Mouse (Mus musculus): ENCODE measurements around the gene Armh2. TPM values are rescaled to one million over a fixed set of nuclear protein-coding genes. Genes with fewer than 3 reads are reported as not detected.

Gene Armh2
- polyA plus RNA-seq, 1 experiment from 2014 or later: not detected

DNA sequence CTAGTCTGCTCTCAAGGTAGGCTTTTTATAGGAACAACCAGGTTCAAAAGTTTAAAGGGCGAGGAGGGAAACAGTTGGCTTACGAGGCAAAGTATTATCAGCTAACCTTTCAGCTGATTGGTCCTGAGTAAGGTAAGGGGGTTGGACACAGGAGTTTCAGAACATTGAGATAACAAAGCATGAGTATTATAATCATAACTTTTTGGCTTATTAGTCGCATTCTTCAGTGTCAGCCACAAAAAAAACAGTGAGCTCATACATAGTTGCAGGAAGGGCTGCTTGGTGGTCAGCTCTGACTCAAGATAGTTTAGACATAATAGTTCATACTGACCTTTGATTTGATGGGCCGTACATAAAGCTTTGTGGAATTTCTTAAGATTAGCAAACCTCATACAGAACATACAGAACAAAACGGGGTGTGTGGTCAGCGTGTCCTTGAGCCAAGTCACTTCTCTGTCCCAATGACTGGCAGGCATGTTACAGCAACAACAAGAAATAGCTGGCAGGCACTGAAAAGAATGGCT, 5.4 kb upstream of the Armh2 start:
- DNase-seq (ENCODE audit: low spot score) (no peak), ATAC-seq (ENCODE audit: low read depth) (no peak)
- WGBS: 82% methylated on average over 6 of the region's 6 CpGs
- Histone ChIP-seq H3K4me2 (ENCODE audit: low read depth, low read length) (no peak overlapping the region), H3K4me3 (ENCODE audit: low read depth, low read length) (no peak overlapping the region), H3K27me3 (replicated peaks; ENCODE audit: control insufficient read depth, insufficient read depth, low read length) (no peaks in the 10 kb centered on the region), H3K36me3 (ENCODE audit: control insufficient read depth, insufficient read depth, low read length) (no peaks in the 10 kb centered on the region), H3K27ac (replicated peaks; ENCODE audit: low read depth, low read length) (no peak overlapping the region), H3K4me1 (ENCODE audit: control insufficient read depth, insufficient read depth, low read length) (no peaks in the 10 kb centered on the region), H3K9ac (ENCODE audit: low read depth, low read length) (no peak overlapping the region), H3K9me3 (ENCODE audit: control insufficient read depth, low read length) (no peaks in the 10 kb centered on the region)

DNA sequence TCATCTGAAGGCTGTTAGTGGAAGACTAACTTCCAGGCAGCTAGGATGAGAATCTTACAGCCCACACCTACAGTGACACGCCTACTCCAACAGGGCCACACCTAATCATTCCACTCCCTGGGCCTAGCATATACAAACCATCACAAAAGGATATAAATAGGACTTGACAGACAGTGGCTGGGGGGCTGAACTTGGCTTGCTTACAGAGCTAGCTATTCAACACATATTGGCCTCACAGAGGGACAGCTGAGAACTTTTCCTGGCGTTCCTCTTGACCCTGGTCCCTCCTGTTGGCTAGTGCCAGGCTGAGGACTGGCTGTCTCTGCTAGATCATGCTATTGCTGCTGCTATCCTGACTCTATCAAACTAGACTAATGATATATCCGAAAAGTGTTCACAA, 6.8 kb downstream of the Armh2 start:
- Histone ChIP-seq H3K27ac (replicated peaks; ENCODE audit: low read depth, low read length) (no peak overlapping the region), H3K4me1 (ENCODE audit: control insufficient read depth, insufficient read depth, low read length) (no peaks in the 10 kb centered on the region), H3K4me2 (ENCODE audit: low read depth, low read length) (no peak overlapping the region), H3K36me3 (ENCODE audit: control insufficient read depth, insufficient read depth, low read length) (peaks cover 25% of the 10 kb centered on the region), H3K27me3 (replicated peaks; ENCODE audit: control insufficient read depth, insufficient read depth, low read length) (no peaks in the 10 kb centered on the region), H3K4me3 (ENCODE audit: low read depth, low read length) (no peak overlapping the region), H3K9me3 (ENCODE audit: control insufficient read depth, low read length) (no peaks in the 10 kb centered on the region), H3K9ac (ENCODE audit: low read depth, low read length) (no peak overlapping the region)
- ATAC-seq (ENCODE audit: low read depth) (no peak), DNase-seq (ENCODE audit: low spot score) (no peak)
- WGBS: 73% methylated on average over 3 of the region's 3 CpGs

DNA sequence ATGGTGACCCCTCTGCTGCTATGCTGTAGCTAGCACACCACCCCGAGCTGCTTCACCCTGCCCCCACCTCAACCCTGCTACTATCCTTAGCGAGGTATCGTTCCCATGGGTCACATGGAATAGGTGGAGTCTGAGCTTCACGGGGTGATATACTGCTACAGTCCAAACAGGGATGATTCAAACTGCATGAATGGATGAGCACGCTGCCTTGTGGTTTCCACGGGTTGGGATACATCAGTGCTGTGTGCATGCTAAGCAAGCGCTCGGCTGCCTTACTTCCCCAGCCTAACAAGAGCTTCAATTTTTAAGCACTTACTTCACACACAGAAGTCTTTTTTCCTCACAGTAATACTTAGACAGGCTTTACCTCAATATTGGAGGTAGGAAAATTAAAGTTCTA, 9.8 kb downstream of the Armh2 start:
- Histone ChIP-seq H3K27ac (replicated peaks; ENCODE audit: low read depth, low read length) (no peak overlapping the region), H3K9ac (ENCODE audit: low read depth, low read length) (no peak overlapping the region), H3K36me3 (ENCODE audit: control insufficient read depth, insufficient read depth, low read length) (peaks cover 45% of the 10 kb centered on the region), H3K4me3 (ENCODE audit: low read depth, low read length) (no peak overlapping the region), H3K27me3 (replicated peaks; ENCODE audit: control insufficient read depth, insufficient read depth, low read length) (no peaks in the 10 kb centered on the region), H3K9me3 (ENCODE audit: control insufficient read depth, low read length) (no peaks in the 10 kb centered on the region), H3K4me1 (ENCODE audit: control insufficient read depth, insufficient read depth, low read length) (no peaks in the 10 kb centered on the region), H3K4me2 (ENCODE audit: low read depth, low read length) (no peak overlapping the region)
- ATAC-seq (ENCODE audit: low read depth): no peak
- DNase-seq (ENCODE audit: low spot score): no peak
- 91% methylated on average over 8 of the region's 8 CpGs for WGBS

GRCm38 (mm10) chr13:24751396-24751795, 10.4 kb downstream of the Armh2 start:
- Histone ChIP-seq H3K4me1 (ENCODE audit: control insufficient read depth, insufficient read depth, low read length) (no peaks in the 10 kb centered on the region), H3K9ac (ENCODE audit: low read depth, low read length) (no peak overlapping the region), H3K27ac (replicated peaks; ENCODE audit: low read depth, low read length) (no peak overlapping the region), H3K4me2 (ENCODE audit: low read depth, low read length) (no peak overlapping the region), H3K27me3 (replicated peaks; ENCODE audit: control insufficient read depth, insufficient read depth, low read length) (no peaks in the 10 kb centered on the region), H3K36me3 (ENCODE audit: control insufficient read depth, insufficient read depth, low read length) (peaks cover 51% of the 10 kb centered on the region), H3K9me3 (ENCODE audit: control insufficient read depth, low read length) (no peaks in the 10 kb centered on the region), H3K4me3 (ENCODE audit: low read depth, low read length) (no peak overlapping the region)
- ATAC-seq (ENCODE audit: low read depth) (no peak), DNase-seq (ENCODE audit: low spot score) (no peak)
- 84% methylated on average over 8 of the region's 8 CpGs for WGBS

GRCm38 (mm10) chr13:24756756-24757155, 15.7 kb downstream of the Armh2 start:
- DNase-seq (ENCODE audit: low spot score): no peak
- WGBS: 95% methylated on average over 3 of the region's 3 CpGs
- Histone ChIP-seq H3K36me3 (ENCODE audit: control insufficient read depth, insufficient read depth, low read length) (peaks cover 51% of the 10 kb centered on the region), H3K4me1 (ENCODE audit: control insufficient read depth, insufficient read depth, low read length) (peaks cover 7% of the 10 kb centered on the region; the same call in 1 of the 2 replicates), H3K27ac (replicated peaks; ENCODE audit: low read depth, low read length) (no peak overlapping the region), H3K27me3 (replicated peaks; ENCODE audit: control insufficient read depth, insufficient read depth, low read length) (no peaks in the 10 kb centered on the region), H3K4me2 (ENCODE audit: low read depth, low read length) (no peak overlapping the region), H3K4me3 (ENCODE audit: low read depth, low read length) (no peak overlapping the region), H3K9ac (ENCODE audit: low read depth, low read length) (no peak overlapping the region), H3K9me3 (ENCODE audit: control insufficient read depth, low read length) (no peaks in the 10 kb centered on the region)
- ATAC-seq (ENCODE audit: low read depth): no peak

- no peak overlapping the region for H3K27ac ChIP-seq (replicated peaks; ENCODE audit: low read depth, low read length)
- H3K4me2 ChIP-seq (ENCODE audit: low read depth, low read length): no peak overlapping the region
- H3K36me3 ChIP-seq (ENCODE audit: control insufficient read depth, insufficient read depth, low read length): peaks cover 42% of the 10 kb centered on the region
- DNase-seq (ENCODE audit: low spot score): no peak
- H3K9me3 ChIP-seq (ENCODE audit: control insufficient read depth, low read length): no peaks in the 10 kb centered on the region
- no peak for ATAC-seq (ENCODE audit: low read depth)
- H3K4me1 ChIP-seq (ENCODE audit: control insufficient read depth, insufficient read depth, low read length): peaks cover 7% of the 10 kb centered on the region; the same call in 1 of the 2 replicates
- no peaks in the 10 kb centered on the region for H3K27me3 ChIP-seq (replicated peaks; ENCODE audit: control insufficient read depth, insufficient read depth, low read length)
- H3K9ac ChIP-seq (ENCODE audit: low read depth, low read length): no peak overlapping the region
- no peak overlapping the region for H3K4me3 ChIP-seq (ENCODE audit: low read depth, low read length)
- WGBS: 88% methylated on average over 12 of the region's 12 CpGs
Measured at GRCm38 (mm10) chr13:24757820-24758564, 17.0 kb downstream of the Armh2 start.

DNA sequence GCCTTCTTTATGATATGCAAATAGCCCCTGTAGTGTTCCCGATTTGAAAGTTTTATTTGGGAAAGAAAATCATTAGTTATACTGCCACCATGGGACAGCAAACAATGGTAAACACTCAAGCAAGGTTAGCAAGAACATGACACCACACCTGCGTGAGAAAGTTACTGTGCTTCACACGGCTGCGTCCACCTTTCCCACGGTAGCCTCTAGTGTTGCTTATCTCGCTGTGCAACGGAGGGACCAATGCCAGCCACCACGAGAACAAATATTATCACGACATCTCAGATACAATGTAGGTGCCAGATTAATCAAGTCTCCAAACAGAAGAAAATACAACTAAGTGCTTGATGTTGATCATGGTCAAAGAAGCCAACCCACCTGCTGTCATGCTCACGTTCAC, 18.4 kb downstream of the Armh2 start:
- Histone ChIP-seq H3K9me3 (ENCODE audit: control insufficient read depth, low read length) (no peaks in the 10 kb centered on the region), H3K4me2 (ENCODE audit: low read depth, low read length) (no peak overlapping the region), H3K4me1 (ENCODE audit: control insufficient read depth, insufficient read depth, low read length) (peaks cover 7% of the 10 kb centered on the region; the same call in 1 of the 2 replicates), H3K27me3 (replicated peaks; ENCODE audit: control insufficient read depth, insufficient read depth, low read length) (no peaks in the 10 kb centered on the region), H3K27ac (replicated peaks; ENCODE audit: low read depth, low read length) (no peak overlapping the region), H3K36me3 (ENCODE audit: control insufficient read depth, insufficient read depth, low read length) (peaks cover 33% of the 10 kb centered on the region), H3K9ac (ENCODE audit: low read depth, low read length) (no peak overlapping the region), H3K4me3 (ENCODE audit: low read depth, low read length) (no peak overlapping the region)
- no peak for ATAC-seq (ENCODE audit: low read depth)
- DNase-seq (ENCODE audit: low spot score): no peak
- 91% methylated on average over 10 of the region's 10 CpGs for WGBS

DNA sequence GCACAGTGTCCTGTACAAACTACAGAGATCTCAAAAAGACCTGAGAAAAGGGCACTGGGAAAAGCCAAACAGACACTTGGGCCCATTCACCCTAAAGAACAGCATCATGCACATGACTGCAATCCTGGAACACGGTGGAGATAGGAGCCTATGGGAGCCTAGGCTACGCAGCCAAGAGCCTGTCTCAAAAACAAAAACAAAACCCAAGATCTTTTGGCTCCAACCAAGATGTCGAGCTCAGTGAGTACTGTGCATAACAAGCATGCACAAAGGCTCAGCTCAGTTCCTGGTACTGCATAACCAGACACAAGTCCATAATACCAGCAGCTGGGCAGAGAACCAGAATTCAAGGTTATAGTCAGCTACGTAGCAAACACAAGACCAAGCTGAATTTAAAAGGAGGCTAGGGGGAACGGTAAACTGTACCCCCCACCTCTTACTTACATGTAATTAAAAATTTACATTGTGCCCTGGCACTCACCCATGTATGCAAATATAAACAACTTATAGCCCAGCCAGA, 19.4 kb downstream of the Armh2 start:
- H3K9me3 ChIP-seq (ENCODE audit: control insufficient read depth, low read length): no peaks in the 10 kb centered on the region
- no peak overlapping the region for H3K27ac ChIP-seq (replicated peaks; ENCODE audit: low read depth, low read length)
- H3K36me3 ChIP-seq (ENCODE audit: control insufficient read depth, insufficient read depth, low read length): peaks cover 23% of the 10 kb centered on the region
- 54% methylated on average over 5 of the region's 5 CpGs for WGBS
- peak overlapping the region; percentile 97 for H3K4me3 ChIP-seq (ENCODE audit: low read depth, low read length)
- peaks cover 7% of the 10 kb centered on the region; the same call in 1 of the 2 replicates for H3K4me1 ChIP-seq (ENCODE audit: control insufficient read depth, insufficient read depth, low read length)
- peak overlapping the region; percentile 62 for H3K4me2 ChIP-seq (ENCODE audit: low read depth, low read length)
- no peaks in the 10 kb centered on the region for H3K27me3 ChIP-seq (replicated peaks; ENCODE audit: control insufficient read depth, insufficient read depth, low read length)
- no peak for ATAC-seq (ENCODE audit: low read depth)
- DNase-seq (ENCODE audit: low spot score): no peak
- peak overlapping the region; percentile 86 for H3K9ac ChIP-seq (ENCODE audit: low read depth, low read length)

DNA sequence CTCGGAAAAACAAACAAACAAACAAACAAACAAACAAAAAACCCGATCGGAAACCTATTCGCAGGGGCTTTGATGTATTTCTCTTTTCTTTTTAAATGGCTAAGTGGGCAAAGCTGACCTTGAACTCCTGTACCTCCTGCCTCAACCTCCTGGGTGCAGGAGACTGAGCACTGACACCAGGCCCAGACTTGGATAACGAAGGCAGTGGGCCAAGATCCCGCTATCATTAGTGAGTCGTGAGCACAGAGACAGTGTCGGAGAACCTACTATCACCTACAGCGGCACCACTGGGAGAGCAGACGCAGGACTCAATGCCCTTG, 20.0 kb downstream of the Armh2 start:
- peak overlapping the region; percentile 62 for H3K4me2 ChIP-seq (ENCODE audit: low read depth, low read length)
- WGBS: 6% methylated on average over 10 of the region's 10 CpGs
- H3K4me1 ChIP-seq (ENCODE audit: control insufficient read depth, insufficient read depth, low read length): peaks cover 7% of the 10 kb centered on the region; the same call in 1 of the 2 replicates
- H3K9ac ChIP-seq (ENCODE audit: low read depth, low read length): peak overlapping the region; percentile 86
- peak overlapping the region; percentile 97 for H3K4me3 ChIP-seq (ENCODE audit: low read depth, low read length)
- DNase-seq (ENCODE audit: low spot score) (no peak), ATAC-seq (ENCODE audit: low read depth) (no peak)
- peak overlapping the region; percentile 93 for H3K27ac ChIP-seq (replicated peaks; ENCODE audit: low read depth, low read length)
- no peaks in the 10 kb centered on the region for H3K9me3 ChIP-seq (ENCODE audit: control insufficient read depth, low read length)
- H3K27me3 ChIP-seq (replicated peaks; ENCODE audit: control insufficient read depth, insufficient read depth, low read length): no peaks in the 10 kb centered on the region
- peaks cover 19% of the 10 kb centered on the region for H3K36me3 ChIP-seq (ENCODE audit: control insufficient read depth, insufficient read depth, low read length)
